Mouse (Mus musculus) midbrain, embryonic 13.5 days (tissue): ENCODE results near the gene Pms2. TPM values are rescaled to one million over a fixed set of nuclear protein-coding genes. Genes with fewer than 3 reads are reported as not detected.

Experiments
- ATAC-seq: fragments of 200-750 bp; cut with Nextera tagmentation; 2 replicates; pipeline ENCODE4 v1.8.0; 2017; ENCODE audit warnings: mild to moderate bottlenecking, moderate TSS enrichment, moderate library complexity
- H3K27ac ChIP-seq: fragments of 300-500 bp; sonication (generic); 2 replicates; pipeline ENCODE4 v1.5.1; 2015; ENCODE audit warnings: inconsistent platforms, mild to moderate bottlenecking, moderate library complexity
- H3K27me3 ChIP-seq: fragments of 300-500 bp; sonication (generic); 2 replicates; pipeline ENCODE4 v1.6.1; 2015; ENCODE audit warnings: mild to moderate bottlenecking, inconsistent platforms
- H3K36me3 ChIP-seq: fragments of 300-500 bp; sonication (generic); 2 replicates; pipeline ENCODE4 v1.6.1; 2015; ENCODE audit warnings: mild to moderate bottlenecking, inconsistent platforms
- H3K4me1 ChIP-seq: fragments of 300-500 bp; sonication (generic); replicated peaks from 2 replicates; pipeline ENCODE4 v1.6.1; 2015; ENCODE audit warnings: inconsistent platforms
- H3K4me2 ChIP-seq: fragments of 300-500 bp; sonication (generic); replicated peaks from 2 replicates; pipeline ENCODE4 v1.6.1; 2015; ENCODE audit warnings: moderate library complexity, mild to moderate bottlenecking, inconsistent platforms
- H3K4me3 ChIP-seq: fragments of 300-500 bp; sonication (generic); replicated peaks from 2 replicates; pipeline ENCODE4 v1.5.1; 2015; ENCODE audit warnings: mild to moderate bottlenecking, inconsistent platforms
- H3K9ac ChIP-seq: fragments of 300-500 bp; sonication (generic); replicated peaks from 2 replicates; pipeline ENCODE4 v1.6.1; 2015; ENCODE audit warnings: mild to moderate bottlenecking, inconsistent platforms
- H3K9me3 ChIP-seq: fragments of 300-500 bp; sonication (generic); 2 replicates; pipeline ENCODE4 v1.6.1; 2016; ENCODE audit warnings: mild to moderate bottlenecking, inconsistent platforms
- WGBS: fragments of 180-500 bp; shearing (Covaris S2); methylation state at CpG from one replicate; pipeline ENCODE4 v1.1.7; 2015; 5-methylcytosine and 5-hydroxymethylcytosine counted together
- polyA plus RNA-seq: library from polyadenylated mRNA; unstranded; fragments of >200 nt; fragmentation: Nextera tagmentation; extraction: Ambion mirVana; gene quantifications from 2 replicates; pipeline ENCODE4 v1.2.1, GENCODE M21; 2015

The Pms2 gene
- polyA plus RNA-seq, 1 experiment from 2014 or later, result 26.1 TPM

DNA sequence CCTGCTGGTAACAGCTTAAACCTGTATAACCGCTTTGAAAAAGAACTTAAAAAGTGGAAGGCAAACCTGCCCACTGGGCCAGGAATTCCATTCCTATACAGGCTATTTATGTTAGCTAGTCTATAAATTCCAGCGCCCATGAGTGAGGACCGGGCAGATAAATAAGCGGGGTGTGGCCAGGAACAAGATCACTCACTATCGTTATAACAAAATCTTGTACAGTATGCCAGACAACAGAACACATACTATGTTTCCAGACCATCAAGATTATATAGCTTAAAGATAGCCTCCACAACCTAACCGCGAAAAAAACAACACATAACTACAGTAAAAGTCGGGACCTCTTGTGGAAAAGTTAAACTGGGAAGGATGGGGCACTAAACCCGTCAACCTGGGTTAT, 838 bp upstream of the Pms2 start:
- peak overlapping the region; percentile 63 for H3K4me3 ChIP-seq
- 6% methylated on average over 9 of the region's 9 CpGs for WGBS
- no peak for ATAC-seq
- H3K4me1 ChIP-seq, result peaks cover 28% of the 10 kb centered on the region
- H3K4me2 ChIP-seq, result peak overlapping the region; percentile 80
- H3K27ac ChIP-seq, result peak overlapping the region; percentile 85
- H3K27me3 ChIP-seq, result no peaks in the 10 kb centered on the region
- H3K9me3 ChIP-seq, result no peaks in the 10 kb centered on the region
- H3K9ac ChIP-seq, result peak overlapping the region; percentile 77
- peaks cover 31% of the 10 kb centered on the region for H3K36me3 ChIP-seq

DNA sequence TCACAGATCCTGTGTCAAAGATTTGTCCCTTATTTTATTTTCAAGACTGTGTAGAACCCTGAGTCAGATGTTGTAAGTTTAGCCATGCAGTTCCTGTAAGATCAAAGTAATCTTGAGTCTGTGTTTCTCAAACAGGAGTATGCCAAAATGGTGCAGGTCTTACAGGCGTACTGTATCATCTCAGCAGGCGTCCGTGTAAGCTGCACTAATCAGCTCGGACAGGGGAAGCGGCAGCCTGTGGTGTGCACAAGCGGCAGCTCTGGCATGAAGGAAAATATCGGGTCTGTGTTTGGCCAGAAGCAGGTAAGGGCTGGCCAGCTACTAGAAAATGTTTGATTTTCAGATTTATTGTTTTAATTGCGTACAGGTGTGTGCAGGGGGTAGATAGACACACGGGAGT, 6.5 kb downstream of the Pms2 start:
- no peak overlapping the region for H3K4me3 ChIP-seq
- no peak overlapping the region for H3K27ac ChIP-seq
- peaks cover 50% of the 10 kb centered on the region for H3K36me3 ChIP-seq
- no peak overlapping the region for H3K9ac ChIP-seq
- peaks cover under 1% of the 10 kb centered on the region for H3K4me1 ChIP-seq
- no peaks in the 10 kb centered on the region for H3K27me3 ChIP-seq
- 92% methylated on average over 9 of the region's 9 CpGs for WGBS
- no peaks in the 10 kb centered on the region for H3K9me3 ChIP-seq
- no peak for ATAC-seq
- H3K4me2 ChIP-seq, result no peak overlapping the region

DNA sequence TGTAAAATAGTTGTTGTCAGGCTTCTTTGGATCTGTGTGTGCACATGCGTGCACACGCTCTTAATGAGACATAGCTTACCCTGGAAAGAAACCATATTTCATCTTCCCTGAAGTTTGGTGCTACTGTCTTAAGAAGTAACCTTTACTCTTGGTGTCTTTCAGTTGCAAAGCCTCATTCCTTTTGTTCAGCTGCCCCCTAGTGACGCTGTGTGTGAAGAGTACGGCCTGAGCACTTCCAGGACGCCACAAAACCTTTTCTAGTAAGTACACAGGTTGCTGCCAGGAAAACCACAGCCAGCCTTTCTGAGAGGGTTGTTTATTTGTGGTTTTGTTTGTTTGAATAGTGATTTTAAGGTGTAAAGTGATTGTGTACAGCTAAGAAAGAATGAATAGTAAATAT, 7.7 kb downstream of the Pms2 start:
- no peaks in the 10 kb centered on the region for H3K27me3 ChIP-seq
- H3K4me2 ChIP-seq, result no peak overlapping the region
- ATAC-seq, result no peak
- no peaks in the 10 kb centered on the region for H3K4me1 ChIP-seq
- H3K9me3 ChIP-seq, result no peaks in the 10 kb centered on the region
- H3K27ac ChIP-seq, result no peak overlapping the region
- peaks cover 58% of the 10 kb centered on the region for H3K36me3 ChIP-seq
- H3K9ac ChIP-seq, result no peak overlapping the region
- 51% methylated on average over 5 of the region's 5 CpGs for WGBS
- no peak overlapping the region for H3K4me3 ChIP-seq

DNA sequence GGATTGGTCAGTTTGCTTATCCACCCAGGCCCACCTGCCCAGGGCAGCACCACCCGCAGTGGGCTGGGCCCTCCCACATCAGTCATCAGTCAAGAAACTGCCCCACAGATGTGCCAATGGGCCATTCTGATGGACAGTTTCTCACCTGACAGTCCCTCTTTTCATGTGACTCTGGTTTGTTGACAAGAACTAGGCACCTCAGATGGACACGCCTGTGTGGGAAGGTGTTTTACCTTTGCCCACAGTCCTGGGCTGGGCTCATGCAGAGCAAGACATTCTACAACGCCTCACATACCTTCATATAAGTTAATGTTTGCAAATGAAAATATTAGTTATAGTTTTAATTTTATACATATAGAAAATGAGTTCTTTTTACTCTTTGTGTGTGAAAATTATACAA, 8.4 kb downstream of the Pms2 start:
- WGBS, result 91% methylated on average over 3 of the region's 3 CpGs
- Histone ChIP-seq H3K4me3 (no peak overlapping the region), H3K4me1 (no peaks in the 10 kb centered on the region), H3K27me3 (no peaks in the 10 kb centered on the region), H3K36me3 (peaks cover 65% of the 10 kb centered on the region), H3K9ac (no peak overlapping the region), H3K27ac (no peak overlapping the region), H3K4me2 (no peak overlapping the region), H3K9me3 (no peaks in the 10 kb centered on the region)
- no peak for ATAC-seq

DNA sequence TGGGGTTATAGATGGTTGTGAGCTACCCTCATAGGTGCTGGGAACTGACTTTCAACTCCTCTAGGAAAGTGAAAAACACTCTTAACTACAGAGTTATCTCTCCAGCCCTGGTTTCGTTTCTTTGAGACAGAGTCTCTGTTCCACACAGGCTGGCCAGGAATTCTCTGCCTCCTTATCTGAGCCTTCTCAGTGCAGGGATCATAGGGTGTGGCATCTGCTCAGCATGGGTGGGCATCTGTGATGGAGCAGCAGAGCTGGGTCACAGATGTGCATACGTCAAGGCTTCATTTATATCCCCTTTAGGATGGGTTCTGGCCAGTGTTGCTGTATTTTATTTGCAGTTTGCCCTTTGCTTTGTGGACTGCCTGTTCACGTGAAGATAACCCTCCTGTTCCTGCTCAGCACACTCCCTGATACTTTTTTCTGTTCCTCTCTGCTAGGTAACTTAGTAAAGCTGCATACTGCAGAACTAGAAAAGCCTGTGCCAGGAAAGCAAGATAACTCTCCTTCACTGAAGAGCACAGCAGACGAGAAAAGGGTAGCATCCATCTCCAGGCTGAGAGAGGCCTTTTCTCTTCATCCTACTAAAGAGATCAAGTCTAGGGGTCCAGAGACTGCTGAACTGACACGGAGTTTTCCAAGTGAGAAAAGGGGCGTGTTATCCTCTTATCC, 15.2 kb downstream of the Pms2 start:
- ATAC-seq, result no peak
- Histone ChIP-seq H3K4me3 (no peak overlapping the region), H3K4me2 (no peak overlapping the region), H3K36me3 (peaks cover 83% of the 10 kb centered on the region), H3K27me3 (no peaks in the 10 kb centered on the region), H3K9me3 (no peaks in the 10 kb centered on the region), H3K9ac (no peak overlapping the region), H3K4me1 (no peaks in the 10 kb centered on the region), H3K27ac (no peak overlapping the region)
- 89% methylated on average over 6 of the region's 6 CpGs for WGBS

DNA sequence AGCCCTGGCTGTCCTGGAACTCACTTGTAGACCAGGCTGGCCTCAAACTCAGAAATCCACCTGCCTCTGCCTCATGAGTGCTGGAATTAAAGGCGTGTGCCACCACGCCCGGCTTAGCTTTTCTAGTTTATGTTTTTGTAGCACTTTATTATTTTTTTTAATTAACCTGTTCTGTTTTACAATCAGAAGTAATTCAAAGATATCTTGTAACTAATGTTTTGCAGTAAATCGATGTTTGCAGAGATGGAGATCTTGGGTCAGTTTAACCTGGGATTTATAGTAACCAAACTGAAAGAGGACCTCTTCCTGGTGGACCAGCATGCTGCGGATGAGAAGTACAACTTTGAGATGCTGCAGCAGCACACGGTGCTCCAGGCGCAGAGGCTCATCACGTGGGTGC, 18.1 kb downstream of the Pms2 start, which contains the start of gene Gm42421:
Gene Gm42421 (plus strand): TSS at position 301 of the 400 bp plus-strand sequence.
- Histone ChIP-seq H3K4me2 (no peak within 1 kb of the TSS), H3K27me3 (no peaks in the 10 kb centered on the region), H3K4me3 (no peak within 1 kb of the TSS), H3K27ac (no peak within 1 kb of the TSS), H3K36me3 (peaks cover 85% of the 10 kb centered on the region), H3K9ac (no peak within 1 kb of the TSS), H3K9me3 (no peaks in the 10 kb centered on the region), H3K4me1 (no peaks in the 10 kb centered on the region)
- 95% methylated on average over 8 of the region's 8 CpGs for WGBS
- ATAC-seq, result no peak

DNA sequence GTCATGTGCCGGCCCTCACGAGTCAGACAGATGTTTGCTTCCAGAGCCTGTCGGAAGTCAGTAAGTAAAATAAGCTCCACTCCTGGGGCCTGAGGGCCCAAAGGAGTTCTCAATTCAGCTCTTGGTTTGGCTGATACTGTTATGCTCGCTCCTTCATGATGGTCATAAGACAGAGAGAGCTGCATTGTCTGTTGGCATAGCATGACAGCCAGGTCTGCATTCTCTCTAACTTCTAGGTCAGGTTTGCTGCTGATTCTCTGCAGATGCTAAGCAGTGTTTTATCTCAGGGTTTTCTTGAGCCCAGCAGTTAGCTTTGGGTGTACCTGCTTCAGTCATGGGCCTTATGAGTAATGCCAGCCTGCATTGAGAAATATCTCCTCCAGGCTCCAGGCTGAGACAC, 19.5 kb downstream of the Pms2 start:
- no peaks in the 10 kb centered on the region for H3K9me3 ChIP-seq
- H3K27me3 ChIP-seq, result no peaks in the 10 kb centered on the region
- H3K36me3 ChIP-seq, result peaks cover 73% of the 10 kb centered on the region
- ATAC-seq, result no peak
- H3K4me1 ChIP-seq, result no peaks in the 10 kb centered on the region
- no peak overlapping the region for H3K4me2 ChIP-seq
- 96% methylated on average over 4 of the region's 4 CpGs for WGBS
- H3K9ac ChIP-seq, result no peak overlapping the region
- H3K27ac ChIP-seq, result no peak overlapping the region
- H3K4me3 ChIP-seq, result no peak overlapping the region

DNA sequence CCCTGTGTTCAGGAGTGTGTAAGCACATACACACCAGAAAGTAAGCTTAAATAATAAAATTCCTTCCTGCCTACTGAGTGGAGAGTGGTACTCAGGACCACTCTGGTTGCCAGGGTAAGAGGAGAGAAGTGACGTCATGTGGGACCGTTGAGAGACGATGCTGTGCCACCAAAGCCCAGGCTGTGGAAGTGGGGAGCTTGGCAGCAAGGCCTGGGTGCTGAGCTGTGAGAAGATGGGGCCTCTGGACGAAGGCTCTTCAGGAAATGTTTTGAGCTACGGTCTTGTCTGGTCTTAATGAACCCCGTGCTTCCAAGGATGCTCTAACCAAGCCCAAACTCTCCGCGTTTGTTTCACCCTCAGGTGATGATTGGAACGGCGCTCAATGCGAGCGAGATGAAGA, 20.9 kb downstream of the Pms2 start:
- WGBS, result 97% methylated on average over 12 of the region's 12 CpGs
- no peak for ATAC-seq
- peaks cover 60% of the 10 kb centered on the region for H3K36me3 ChIP-seq

DNA sequence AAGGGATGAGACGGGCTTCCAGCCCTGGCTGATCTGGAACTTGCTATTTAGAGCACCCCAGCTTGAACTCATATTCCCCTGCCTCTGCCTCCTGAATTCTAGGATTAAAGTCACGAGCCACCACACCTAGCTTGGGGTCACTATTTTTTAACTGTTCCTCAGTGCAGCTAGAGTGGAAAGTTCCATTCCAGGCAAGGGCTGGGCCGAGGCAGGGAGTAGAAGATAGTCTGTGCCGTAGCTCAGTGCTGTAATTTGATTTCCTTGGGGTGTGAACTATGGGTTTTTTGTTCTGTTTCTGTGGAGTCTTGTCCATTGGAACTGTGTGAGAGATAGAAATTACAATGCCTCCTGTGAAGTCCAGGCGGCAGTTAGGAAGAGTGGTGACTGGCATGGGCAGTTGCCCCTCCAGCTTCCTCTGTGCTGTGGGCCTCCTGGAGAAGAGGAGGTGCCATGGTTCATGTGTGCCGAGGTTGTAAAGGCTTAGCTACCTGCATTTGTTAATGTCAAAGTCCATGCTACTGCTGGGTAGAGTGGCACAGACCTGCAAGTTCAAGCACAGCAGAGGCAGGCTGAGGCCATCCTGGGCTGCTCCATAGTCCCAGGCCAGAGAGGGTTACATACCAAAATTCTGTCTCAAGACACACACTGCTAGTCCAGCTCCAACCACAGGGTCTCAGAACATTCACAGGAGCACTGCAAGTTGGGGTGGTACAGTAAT, 22.3 kb downstream of the Pms2 start:
- no peak overlapping the region for H3K27ac ChIP-seq
- no peak for ATAC-seq
- WGBS, result 94% methylated on average over 6 of the region's 6 CpGs
- no peaks in the 10 kb centered on the region for H3K27me3 ChIP-seq
- no peaks in the 10 kb centered on the region for H3K4me1 ChIP-seq
- H3K9ac ChIP-seq, result no peak overlapping the region
- H3K9me3 ChIP-seq, result no peaks in the 10 kb centered on the region
- no peak overlapping the region for H3K4me3 ChIP-seq
- H3K4me2 ChIP-seq, result no peak overlapping the region
- peaks cover 46% of the 10 kb centered on the region for H3K36me3 ChIP-seq

More for the DNA sequence above, 20.9 kb downstream of the Pms2 start:
- H3K9ac ChIP-seq, result no peak overlapping the region
- no peak overlapping the region for H3K4me3 ChIP-seq
- H3K27ac ChIP-seq, result no peak overlapping the region
- H3K4me1 ChIP-seq, result no peaks in the 10 kb centered on the region
- no peaks in the 10 kb centered on the region for H3K27me3 ChIP-seq
- H3K4me2 ChIP-seq, result no peak overlapping the region
- H3K9me3 ChIP-seq, result no peaks in the 10 kb centered on the region

DNA sequence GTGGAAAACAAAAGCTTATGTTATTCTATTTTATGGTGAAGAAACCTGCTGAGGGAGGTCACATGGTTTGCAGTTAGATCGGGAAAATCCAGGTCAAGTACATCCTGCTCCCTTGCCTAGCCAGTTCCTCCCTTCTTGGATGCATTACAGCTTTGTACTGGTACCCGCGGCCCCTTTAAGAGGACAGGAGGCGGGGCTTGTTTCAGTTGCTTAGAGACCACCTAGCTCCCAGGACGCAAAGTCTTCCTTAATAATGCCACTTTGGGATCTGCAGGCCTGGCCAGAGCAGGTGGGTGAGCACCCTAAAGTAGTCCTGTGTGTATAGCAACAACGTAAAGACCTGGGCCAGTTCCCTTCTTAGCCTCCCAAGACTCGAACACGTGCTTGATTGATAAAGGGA, 23.1 kb downstream of the Pms2 start, which contains the start of gene Rsph10b:
Gene Rsph10b (plus strand): TSS at position 205 of the 400 bp plus-strand sequence.
- Histone ChIP-seq H3K27ac (no peak within 1 kb of the TSS), H3K4me3 (no peak within 1 kb of the TSS), H3K9me3 (no peaks in the 10 kb centered on the region), H3K4me2 (0 out of 2 replicates have a peak within 1 kb of the TSS, but pooled peaks have one; percentile 17), H3K9ac (no peak within 1 kb of the TSS), H3K36me3 (peaks cover 42% of the 10 kb centered on the region), H3K4me1 (no peaks in the 10 kb centered on the region), H3K27me3 (no peaks in the 10 kb centered on the region)
- ATAC-seq, result 0 out of 2 replicates have a peak, but pooled peaks have one; percentile 17
- 14% methylated on average over 8 of the region's 8 CpGs for WGBS

DNA sequence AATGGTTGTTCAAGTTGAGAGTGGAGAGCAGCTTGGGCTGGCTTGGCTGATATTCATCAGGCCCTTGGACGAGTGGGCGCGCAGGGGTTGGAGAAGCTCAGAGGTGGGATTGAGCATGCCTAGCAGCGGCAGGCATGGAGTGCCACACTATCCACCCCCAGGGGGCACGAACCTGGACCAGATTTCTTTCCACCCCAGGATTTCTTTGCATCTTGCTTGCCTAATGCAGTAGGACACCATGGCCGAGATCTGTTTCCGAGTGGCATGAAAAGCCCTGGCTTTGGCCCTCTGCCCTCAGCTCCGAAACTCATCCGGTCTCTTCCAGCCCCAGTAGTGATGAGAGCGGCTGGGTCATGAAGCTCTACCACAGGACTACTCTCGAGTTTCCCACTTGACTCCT, 23.6 kb downstream of the Pms2 start:
- Histone ChIP-seq H3K4me1 (no peaks in the 10 kb centered on the region), H3K36me3 (peaks cover 38% of the 10 kb centered on the region), H3K4me3 (no peak overlapping the region), H3K27me3 (no peaks in the 10 kb centered on the region), H3K27ac (no peak overlapping the region), H3K4me2 (no peak overlapping the region), H3K9ac (no peak overlapping the region), H3K9me3 (no peaks in the 10 kb centered on the region)
- no peak for ATAC-seq
- 88% methylated on average over 11 of the region's 11 CpGs for WGBS

DNA sequence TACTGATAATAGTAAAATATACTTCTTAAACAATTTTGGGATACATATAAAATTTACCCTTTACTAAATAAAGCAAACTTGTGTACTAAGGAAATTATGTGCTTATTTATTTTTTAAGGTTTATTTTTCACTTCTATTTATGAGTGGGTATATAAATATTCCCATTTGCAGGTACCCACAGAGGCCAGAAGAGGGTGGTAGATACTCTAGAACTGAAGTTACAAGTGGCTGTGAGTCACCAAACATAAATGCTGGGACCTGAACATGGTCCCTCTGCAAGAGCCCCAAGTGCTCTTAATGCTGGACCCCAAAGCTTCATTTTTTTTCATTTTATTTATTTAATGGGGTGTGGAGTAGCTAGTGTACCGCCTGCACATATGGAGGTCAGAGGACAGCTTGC, 24.1 kb downstream of the Pms2 start:
- Histone ChIP-seq H3K4me3 (no peak overlapping the region), H3K9ac (no peak overlapping the region), H3K4me2 (no peak overlapping the region), H3K36me3 (peaks cover 33% of the 10 kb centered on the region), H3K27me3 (no peaks in the 10 kb centered on the region), H3K9me3 (no peaks in the 10 kb centered on the region), H3K27ac (no peak overlapping the region), H3K4me1 (no peaks in the 10 kb centered on the region)
- no peak for ATAC-seq
- WGBS, result 94% methylated on average over 1 of the region's 1 CpGs
